Mouse (Mus musculus) right cerebral cortex, postnatal 4 days (tissue): Measurements from ENCODE around the gene Tekt3.

Experiments used
- DNase-seq: peaks from one replicate; pipeline ENCODE4 v3.0.0-alpha.2; 2022

Tekt3 gene

DNA sequence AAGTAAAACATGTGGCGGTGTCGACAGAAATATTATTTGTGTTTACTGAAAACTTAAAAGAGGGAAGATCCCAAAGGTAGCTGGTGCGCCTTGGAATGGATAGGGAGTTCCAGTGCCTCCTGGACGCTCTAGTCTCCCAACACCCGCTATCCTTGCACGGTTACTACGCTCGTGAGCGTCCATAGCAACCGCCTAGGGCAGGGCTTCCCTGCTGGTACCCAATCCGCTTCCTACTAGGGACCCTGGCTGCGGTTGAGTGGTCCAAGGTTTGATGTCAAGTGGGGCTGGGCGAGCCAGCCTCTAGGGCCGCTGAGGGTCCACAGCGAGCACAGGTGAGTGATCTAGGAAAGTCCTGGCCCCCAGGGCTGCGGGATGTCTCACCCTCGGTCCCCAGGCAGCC, at the start of gene Tekt3:
Gene Tekt3 (plus strand): TSS at position 209 of the 400 bp plus-strand sequence.
- peak; percentile 16 for DNase-seq

DNA sequence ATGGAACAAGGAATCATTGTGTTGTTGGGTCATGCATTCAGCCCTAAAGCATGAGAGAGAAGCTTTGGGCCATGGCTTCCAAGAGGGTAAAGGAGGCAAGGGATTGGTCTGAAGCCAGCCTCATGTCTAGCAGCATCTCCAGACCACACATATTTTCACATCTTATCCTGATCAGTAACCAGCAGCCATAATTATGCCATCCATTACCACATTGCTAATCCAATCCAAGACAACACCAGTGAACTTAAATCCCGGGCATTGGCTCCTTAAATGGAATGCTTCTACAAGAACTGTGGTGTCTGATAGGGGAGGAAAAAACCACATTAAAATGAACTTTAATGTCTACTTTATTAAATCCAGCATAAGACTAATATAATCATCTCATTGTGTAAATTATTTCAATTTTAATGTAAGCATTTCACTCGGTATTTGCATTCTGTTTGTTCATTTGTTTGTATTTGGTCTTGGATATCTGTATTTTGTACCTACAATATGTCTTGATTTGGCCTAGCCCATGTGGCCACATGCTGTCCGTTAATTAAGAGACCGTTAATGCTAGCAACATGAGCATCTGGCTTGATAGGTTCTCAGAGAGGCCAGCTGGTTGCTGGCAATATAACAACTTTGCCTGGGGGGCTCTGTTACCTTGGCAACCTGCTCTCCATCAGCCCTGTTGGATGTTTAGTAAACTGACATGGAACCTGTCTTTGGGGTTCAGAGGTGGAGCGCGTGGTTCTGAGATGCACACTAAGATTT, 43.9 kb upstream of the Tekt3 start:
- DNase-seq: no peak

GRCm38 (mm10) chr11:63018083-63018622, 43.3 kb upstream of the Tekt3 start:
- no peak for DNase-seq

DNA sequence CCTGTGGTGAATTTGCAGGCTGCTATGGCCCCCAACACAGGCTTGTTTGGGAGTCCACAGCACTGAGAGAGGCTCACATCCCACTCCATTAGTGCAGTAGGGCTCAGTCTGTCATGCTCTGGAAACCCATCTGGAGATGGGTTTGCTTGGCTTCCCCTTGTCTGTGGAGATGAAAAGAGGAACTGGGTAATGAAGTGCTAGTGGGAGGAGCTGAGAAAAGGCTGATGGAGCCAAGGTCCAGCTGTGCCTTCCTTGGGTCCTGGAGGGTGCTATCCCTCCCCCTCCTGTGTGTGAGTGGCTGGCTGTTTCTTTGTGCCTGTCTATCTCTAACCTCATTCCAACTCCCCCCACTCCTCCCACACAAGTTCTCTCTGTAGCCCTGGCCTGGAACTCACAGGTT, 40.8 kb upstream of the Tekt3 start:
- DNase-seq: no peak

DNA sequence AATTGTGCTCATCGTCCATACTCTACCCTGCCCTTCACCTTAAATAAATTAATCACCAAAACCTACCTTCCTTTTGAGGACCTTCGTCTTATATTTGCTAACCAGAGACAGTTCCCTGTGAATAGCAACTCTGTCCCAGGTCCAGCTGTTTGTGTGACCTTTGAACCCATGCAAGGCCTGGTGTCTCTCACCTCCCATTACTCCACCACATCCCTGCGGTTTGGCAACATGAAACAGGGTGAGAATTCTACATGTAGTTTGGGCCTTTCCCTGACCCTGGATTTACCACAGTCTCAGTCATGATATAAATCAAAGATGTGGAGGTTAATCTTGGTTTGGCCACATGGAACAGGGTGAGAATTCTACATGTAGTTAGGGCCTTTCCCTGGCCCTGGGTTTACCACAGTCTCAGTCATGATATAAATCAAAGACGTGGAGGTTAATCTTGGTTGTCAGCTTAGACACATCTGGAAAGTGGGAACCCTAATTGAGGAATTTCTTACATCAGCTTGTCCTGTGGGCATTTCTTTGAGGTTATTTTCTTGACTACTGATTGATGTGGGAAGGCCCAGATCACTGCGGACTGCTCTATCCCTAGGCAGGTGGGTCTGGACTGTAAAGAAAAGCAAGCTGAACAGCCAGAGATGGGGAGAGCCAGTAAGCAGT, 40.2 kb upstream of the Tekt3 start:
- no peak for DNase-seq

GRCm38 (mm10) chr11:63023461-63023860, 38.0 kb upstream of the Tekt3 start:
- DNase-seq: no peak

GRCm38 (mm10) chr11:63024136-63024535, 37.3 kb upstream of the Tekt3 start:
- DNase-seq: no peak

DNA sequence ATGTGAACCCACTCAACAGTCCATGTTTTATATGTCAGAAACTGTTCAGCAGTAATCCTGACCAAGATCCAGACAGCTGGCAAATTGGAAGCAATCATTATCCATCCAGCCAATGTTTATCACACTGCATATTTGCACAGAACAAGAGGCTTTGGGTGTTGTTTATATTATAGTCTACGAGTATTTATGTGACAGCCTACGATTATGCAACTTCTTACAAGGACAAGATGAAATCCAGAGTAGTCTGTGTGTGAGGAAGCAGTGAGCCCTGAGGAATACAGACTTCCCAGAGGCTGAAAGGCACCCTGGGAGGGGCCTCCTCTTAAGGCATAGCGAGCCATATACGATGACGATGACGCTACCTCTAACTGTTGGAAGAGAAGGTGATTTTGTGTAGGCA, 36.0 kb upstream of the Tekt3 start:
- no peak for DNase-seq

GRCm38 (mm10) chr11:63026651-63027141, 34.8 kb upstream of the Tekt3 start:
- DNase-seq: no peak

DNA sequence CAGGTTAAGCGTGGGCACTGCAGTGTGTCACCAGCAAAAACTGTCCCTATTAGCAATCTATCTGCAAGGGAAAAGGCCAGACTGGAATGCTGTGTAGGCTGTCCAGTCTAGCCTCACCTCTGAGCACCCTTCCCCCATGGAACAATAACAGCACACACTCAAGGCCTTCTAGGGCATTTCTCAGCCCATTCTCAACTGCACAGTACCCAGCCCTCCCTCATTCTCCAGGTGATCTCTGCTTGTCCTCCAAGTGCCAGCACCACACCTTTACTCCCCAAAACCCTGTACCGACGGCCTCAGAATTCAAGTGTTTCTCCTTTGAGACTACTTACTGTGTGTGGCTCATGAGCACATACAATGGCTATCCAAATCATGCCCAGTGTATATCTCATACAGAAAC, 33.3 kb upstream of the Tekt3 start:
- no peak for DNase-seq

GRCm38 (mm10) chr11:63029148-63029714, 32.2 kb upstream of the Tekt3 start:
- DNase-seq: no peak

GRCm38 (mm10) chr11:63029721-63030120, 31.7 kb upstream of the Tekt3 start:
- DNase-seq: no peak

DNA sequence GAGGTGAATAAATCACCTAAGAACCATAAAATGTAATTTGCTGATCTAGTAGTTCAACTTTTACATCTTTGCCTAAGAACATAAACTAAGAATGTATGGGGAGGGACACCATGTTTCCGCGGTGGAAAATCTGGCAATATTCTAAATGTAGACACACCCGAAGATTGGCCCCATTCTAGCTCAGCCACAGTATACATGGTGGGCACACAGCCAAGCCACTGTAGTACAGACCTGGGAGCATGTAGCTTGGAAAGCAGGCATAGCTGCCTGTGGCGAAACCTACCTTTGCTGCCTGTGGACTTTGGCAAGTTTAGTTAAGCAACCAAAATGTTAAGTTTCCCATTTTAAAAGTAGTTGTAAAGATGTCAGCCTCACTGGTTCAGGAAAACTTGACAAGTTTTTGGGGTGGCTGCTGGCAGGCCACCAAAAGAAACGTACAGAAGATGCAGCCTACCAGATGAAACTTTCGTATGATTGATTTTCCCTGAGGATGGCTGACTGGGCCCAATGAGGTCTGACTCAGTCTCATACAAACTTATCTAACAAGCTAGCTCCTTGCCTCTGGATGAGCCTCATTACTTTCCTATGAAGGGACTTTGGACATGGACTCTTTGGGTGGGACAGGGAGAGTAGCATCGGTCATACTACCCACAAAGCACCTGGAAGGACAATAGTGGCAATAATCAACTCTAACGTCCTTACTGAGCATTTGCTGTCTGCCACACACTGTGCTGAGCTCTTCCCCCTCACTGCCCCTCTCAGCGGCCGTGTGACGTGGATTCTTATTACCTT, 25.8 kb upstream of the Tekt3 start:
- no peak for DNase-seq

DNA sequence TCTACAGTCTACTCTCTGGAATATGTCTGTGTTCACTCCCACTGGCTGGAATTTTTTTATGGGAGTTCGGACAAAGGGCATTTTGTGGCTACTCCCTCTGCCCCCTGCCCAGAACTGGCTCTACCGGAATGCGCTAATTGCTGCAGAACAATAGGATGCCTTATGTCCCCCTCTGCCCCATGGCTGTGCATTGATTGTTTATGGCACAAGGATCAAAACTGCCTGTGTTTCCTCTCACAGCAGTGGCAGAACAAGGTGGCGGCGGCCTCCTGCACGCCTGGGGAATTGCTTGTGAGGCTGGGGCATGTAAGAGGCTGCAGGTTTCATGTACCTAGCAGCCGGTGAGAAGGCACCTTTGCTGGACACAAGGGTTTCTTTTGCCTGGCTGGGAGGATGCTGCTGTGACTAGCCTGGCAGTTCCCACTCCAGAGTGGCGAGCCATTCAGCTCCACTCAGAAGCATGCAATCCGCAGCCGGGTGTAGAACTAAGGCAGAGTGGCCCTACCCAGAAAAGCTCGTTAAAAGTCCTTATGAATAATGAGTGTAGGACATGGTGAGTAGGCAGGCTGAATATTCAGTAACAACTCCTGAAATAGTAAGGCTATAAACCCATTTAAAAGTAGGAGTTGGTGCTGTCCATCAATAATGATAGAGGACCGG, 21.3 kb upstream of the Tekt3 start:
- no peak for DNase-seq

GRCm38 (mm10) chr11:63045771-63046170, 15.7 kb upstream of the Tekt3 start:
- DNase-seq: no peak

DNA sequence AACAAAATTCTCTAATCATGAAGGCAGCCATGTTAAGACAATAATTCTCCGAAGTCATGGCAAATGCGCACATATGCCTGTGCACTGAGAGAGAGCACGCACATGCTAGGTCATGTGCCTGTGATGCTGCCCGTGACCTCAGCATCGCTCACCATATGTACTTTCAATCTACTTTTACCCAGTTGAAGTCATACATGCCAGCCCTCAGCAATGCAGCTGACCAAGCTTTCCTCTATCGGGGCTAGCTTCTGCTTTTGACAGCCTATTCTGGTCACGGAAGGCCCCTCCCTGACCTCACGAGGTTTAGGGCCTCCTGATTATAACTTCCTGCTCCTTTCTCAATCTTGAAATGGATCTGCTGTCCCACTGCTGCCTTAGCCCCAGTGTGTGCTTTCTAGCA, 15.1 kb upstream of the Tekt3 start:
- DNase-seq: no peak

DNA sequence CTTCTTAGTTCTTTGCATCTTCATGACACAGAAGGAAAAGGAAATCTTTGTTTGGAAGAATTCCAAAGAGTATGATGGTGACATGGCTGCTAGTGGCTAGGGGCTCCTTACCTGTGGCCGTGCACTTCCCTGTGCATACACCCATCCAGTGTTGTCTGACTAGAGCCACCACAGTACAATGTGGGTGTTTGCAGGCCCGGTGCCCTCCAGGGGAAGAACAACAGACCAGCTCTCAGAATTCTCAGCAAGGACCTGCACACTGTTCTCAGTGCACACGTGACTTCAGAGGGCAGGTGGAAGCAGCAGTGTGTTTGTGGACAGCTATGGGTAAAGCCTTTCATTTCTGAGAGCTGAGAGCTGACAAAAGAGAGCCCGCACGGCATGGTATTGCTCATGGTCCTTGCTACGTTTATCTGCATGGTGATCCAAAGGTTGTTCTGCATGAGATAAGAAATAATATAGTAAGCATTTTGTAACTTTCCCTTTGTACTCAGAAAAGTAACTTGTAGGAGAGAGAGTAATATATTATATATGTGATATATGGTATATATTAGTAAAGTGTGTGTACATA, 11.0 kb upstream of the Tekt3 start:
- no peak for DNase-seq

DNA sequence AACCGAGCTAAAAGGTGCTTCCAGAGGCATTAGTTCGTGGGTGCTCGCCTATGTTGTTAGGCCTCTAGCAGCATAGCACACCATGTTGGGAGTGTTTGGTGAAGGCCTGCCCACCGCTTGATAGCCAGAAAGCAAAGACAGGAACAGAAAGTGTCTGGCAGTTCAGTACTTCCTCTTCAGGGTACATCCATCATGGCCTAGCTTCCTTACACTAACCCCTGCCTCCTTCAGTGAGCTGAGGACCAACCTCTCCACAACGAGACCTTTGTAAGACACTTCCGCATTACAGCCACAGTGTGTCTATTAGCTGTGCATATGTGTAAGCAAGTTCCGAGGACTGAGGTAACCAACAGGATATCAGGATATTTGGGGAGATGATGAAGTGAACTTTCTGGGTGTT, 10.4 kb upstream of the Tekt3 start:
- no peak for DNase-seq

DNA sequence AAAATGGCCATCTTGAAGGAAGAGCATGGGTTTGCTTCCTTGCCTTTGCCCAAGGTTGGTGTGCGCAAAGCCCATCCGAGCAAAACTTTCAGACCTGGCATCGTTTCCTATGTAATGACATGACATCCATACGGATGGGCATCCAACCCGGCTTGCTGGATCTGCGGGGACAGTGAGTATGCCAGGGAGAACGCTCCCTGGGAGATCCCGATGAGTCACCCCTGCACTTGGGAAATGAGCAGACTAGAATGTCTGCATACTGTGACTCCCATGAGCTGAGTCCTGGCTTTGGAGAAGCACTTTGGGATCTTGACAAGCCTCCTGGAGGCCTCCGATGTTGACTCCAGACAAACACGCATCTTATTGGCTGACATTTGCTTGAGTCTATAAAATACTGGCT, 9.5 kb upstream of the Tekt3 start:
- DNase-seq: no peak

DNA sequence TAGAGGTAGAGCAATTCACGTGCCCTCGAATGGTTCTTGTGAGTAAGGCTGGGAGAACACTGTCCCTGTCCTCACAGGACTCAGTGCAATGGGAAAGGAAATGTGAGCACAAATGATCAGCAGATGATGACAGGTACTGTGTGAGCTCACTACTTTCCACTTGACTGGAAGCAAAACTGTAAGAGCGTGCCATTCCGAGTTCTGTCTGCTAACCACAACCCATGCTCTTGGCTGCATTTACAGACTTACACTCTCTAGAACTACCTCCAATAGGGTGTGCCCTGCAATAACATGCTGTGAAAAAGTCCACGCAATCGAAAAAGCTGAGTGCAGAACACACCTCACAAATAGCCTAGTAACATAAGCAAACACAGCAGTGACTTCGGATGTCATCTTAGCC, 5.9 kb upstream of the Tekt3 start:
- DNase-seq: no peak

DNA sequence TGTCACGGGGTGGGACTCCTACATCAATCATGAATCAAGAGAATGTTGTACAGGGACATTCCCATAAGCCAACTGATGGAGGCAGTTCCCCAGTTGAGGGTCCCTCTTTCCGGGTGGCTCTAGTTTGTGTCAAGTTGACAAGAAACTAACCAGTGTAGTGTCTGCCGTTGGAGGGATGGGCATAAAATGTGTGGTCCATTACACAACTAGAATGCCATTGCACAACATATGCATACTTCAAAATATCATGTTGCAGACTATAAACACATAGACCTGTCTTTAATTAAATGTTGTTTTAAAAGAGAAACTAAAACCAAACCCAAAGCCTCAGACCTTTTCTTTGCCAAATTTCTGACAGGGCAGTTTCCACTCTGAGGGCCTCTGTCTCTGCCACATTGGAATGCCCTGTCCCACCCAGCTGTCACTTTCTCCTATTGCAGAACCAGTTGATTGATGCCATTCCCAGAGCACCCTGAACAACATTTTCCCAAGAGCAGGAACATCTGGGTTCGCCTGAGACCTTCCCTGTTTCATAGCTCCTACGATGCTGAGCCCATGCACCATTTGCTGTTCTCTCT, 3.0 kb upstream of the Tekt3 start:
- no peak for DNase-seq

DNA sequence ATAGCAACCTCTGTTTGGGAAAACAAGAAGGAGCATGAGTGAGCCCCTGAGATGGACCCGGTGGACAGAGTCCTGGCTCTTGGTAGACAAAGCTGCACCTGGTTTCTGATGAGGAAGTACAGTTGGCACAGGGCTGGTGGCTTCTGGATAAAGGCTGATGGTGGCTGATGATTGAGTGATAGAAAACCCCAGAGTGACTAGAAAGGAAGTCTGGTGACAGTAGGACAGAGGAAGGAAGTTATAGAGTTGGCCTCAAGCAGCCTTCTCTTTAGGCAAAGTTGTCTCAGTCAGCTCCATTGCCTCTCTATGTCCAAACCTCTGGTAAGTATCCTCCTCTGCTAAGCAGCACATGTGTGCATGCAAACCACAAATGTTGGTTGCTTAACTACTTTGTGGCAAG, 1.5 kb upstream of the Tekt3 start:
- DNase-seq: no peak
